Mouse (Mus musculus) brain, adult 2 months (tissue): ENCODE data around the gene Igdcc3.

Source experiments
- DNase-seq: peaks from one replicate; pipeline ENCODE4 v3.0.0; 2011; ENCODE audit warnings: low read depth, low spot score

Igdcc3 gene

DNA sequence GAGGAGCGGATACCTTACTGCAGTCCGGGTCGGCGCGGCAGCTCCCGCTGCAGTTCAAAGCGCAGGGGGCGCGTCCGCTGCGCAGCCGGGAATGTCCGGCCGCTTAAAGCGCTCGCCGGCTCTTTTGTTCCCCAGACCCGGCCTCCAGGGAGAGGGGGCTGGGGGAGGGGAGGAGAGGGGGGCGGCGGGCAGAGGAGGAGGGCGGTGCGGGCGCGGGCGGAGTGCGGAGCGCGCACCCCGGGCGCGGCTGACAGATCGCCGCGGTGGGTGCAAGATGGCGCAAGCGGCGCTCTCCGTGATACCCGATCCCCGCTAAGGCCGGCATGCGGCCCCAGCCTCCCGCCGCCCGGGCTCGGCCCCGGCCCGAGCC is at the start of gene Igdcc3:
Igdcc3 (plus strand) TSS at position 254 of the 370 bp plus-strand sequence.
- peak; percentile 41 for DNase-seq

DNA sequence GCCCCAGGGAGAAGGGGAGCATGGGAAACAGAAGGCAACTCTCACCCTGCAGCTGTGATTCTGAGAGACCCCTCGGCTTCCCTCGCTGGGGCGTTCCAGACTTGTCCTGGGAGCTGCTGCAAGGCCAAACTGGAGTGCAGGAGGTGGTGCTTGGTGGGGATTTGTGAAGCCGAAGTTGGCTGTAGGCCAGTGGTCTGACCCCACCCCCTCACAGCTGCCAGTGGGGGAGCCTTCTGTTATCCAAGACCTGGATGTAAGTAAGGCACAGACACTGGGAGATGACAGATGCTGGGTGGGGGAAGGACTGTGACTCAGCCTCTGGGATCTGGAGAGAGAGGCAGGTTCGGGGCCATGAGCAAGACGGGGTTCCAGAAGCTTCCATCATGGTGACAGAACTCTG is 46.8 kb upstream of the Igdcc3 start:
- DNase-seq, result peak; percentile 60

DNA sequence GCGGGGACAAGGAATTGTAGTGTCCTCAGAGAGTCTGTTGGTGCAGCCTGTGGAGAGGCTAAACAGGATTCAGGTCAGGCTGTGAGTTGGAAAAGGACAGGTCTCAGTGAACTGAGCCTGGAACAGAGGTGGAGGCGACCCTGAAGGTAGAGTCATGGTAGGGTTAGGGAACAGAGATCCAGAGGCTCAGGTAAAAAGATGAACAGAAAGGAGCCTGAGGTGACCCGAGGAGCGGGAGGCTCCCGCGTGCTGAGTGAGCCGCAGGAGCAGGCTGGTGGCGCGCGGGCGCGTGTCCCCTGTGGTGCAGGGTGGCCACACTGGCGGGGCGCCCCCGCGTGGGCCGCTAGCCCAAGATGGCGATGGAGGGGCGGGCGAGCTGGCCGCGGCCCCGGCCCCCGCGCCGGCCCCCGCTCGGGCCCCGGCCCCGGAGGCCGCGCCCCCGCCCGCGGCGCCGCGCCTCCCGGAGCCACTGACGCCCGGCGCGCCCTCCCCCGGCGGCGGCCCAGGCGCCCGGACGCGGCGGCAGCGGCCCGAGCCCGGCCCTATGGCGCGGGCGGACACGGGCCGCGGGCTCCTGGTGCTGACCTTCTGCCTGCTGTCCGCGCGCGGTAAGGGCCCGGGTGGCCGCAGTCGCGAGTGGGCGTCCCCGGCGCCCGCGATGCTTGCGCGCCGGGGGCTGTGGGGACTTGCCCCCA is 39.9 kb upstream of the Igdcc3 start, which contains the start of gene Igdcc4:
Igdcc4 (plus strand) TSS at position 496 of the 695 bp plus-strand sequence.
- DNase-seq, result peak; percentile 27

DNA sequence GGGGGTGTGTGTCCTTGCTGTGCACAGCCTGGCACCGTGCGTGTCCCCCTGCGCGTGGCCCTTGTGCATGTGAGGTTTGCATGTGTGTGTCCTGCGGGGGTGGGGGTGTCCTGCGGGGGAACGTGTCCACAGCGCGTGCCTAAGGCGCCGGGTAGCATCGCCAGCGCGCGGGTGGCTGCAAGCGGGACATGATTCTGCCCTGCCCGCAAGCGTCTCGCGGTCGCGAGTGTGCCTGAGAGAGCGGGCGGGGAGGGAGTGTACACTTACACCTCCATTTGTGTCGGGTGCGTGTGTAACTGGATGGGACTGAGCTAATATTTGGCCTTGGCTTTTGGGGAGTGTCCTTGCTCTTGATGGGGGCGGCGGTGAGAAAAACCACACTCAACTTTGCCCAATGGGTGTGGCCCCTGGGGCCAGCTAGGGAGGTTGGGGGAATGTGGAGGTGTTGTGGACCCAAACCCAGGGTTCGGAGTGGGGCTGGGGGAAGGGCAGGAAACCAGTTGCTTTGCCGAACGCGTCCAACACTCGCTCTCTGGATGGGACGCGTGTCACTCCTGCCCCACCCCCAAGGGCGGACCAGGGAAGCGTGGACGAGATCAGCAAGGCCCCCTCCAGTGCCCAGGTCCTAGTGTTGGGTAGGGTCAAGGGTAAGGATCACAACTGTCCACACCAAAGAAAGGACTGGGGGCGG is 39.2 kb upstream of the Igdcc3 start:
- peak; percentile 39 for DNase-seq

DNA sequence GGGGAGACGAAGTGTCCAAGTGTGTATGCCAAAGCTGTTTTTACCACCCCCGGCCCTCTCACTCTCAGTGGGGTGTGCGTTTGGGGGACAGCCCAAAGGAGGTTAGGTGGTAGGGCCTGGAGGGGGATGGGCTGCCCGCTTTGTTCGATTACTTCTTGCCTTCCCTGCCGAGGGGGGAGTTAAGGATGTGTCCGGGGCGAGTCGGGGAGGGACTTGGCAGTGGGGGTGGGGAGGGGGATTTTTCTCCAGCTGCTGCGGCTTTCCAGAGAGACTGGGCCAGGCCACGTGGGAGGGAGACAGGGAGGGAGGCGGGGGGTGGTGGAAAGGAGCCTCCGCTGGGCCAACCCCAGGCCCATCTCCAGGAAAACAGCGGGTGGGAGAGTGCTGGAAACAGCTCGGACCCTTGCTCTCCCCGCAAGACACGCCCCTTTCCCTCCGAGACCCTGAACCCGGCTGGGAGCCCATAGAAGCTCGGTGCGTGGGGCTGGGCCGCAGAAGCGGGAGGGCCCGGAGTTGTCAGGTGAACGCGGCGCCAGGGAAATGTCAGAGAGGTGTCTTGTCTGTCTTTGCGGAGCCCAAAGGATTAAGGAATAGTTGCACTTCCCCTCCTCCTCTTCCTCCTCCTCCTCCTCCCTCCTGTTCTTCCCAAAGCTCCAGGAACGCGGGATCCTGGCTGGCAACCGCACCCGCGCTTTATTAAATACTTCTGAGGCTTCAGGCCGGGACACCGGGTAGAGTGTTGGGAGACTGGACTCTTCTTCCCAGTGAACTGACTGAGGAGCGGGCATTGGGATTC is 38.4 kb upstream of the Igdcc3 start:
- peak; percentile 37 for DNase-seq

DNA sequence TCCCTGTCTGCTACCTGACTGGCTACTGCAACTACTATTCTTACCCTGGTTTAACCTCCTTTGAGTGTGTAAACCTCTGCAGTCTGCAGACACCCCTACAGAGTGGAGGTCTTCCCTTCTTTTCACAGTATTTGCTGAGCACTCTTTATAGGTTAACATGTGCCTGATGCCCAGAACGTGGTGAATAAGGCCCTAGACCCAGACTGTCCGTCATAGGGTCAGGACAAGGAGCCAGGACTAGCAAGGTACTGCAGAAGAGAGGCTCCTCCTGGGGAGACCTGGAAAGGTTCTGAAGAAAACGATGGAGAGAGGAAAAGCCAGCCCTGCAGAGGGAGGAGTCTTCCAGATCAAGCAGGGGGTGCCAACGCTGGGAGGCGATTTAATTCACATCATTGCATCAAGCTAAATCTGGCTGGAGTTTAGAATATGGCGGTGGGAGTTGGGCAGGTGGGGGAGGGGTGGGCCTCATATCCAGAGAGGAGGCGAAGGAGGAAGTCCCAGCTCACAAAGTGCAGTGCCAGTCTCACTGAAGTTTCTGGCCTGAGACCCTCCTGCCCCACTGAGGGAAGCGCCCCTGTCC is 37.7 kb upstream of the Igdcc3 start:
- DNase-seq, result peak; percentile 32

DNA sequence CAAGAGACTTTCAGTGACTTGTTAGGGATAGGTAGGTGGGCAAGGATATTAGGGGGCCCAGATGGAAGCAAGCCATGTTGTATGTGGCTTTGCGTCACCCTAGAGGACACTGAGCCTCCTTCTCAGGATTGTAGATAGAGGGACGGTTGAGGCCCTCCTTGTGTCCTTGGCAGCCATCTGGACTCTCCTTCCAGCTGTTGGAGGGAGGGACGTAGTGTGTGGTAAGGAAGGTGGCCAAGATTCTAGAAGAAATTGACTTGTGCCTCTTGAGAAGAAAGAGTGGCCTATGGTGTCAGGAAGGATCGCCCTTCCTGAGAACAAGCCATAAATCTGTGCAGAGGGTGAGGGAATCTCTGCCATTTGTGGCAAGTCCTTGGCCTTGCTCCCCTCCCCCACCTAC is 34.2 kb upstream of the Igdcc3 start:
- no peak for DNase-seq

DNA sequence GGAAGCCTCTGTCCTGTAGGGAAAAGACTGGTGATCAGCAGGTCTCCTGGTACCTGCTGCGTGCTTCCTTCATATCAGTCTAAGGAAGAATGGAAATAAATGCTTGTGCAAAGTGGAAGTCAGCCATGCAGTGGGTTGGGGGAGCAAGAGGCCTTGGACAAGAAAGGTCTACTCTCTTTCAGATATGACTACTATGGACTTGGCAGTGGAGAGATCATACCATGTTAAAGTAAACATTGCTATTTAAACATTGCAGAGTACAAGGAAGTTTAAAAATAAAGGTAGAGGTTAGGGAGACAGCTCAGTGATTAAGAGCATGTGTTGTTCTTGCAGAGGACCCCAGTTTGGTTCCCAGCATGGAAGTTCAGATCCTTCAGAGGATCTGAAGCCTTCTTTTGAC is 33.1 kb upstream of the Igdcc3 start:
- DNase-seq, result no peak

DNA sequence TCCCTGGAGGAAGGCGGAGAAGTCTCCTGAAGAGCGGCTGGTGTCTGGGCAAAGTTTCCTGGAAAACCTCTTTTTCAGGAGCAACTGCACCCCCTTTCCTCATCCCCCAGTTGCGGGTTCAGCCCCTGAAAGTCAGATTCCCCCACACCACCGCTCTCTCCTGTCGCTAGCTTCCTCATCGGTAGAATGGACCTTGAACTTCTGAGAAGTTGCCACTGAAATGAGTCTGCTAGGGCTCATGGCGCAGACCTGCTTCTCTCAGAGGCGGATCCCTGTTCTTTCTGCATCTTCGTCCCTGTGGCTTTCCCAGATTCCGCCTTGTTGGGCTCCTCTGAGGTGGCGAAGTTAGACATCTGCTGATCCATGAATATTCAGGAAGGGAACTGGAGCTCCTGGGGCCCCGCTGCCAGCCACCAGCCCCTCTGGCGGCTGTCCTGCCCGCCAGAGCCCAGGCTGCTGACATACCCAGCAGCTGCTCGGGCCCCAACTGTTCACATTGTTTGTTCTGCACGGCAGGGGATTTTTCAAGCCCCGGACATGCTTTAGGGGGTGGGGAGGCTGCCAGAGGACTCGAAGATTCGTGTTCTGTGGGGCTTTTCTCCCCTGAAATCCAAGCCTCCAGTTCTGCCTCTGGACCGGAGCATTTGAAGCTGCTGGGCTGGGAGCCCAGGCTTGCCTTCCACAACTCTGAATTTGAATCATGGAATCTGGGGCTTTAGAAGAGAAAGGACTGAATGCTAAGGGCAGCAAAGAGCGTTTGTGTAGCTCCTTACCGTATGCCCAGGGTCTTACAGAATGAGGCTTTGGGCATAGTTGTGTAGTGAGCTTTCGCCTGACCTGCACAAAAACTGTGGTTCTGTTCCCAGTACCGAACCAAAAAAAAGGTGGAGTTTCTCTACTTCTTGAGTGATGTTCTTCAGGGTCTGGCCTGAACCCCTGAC is 31.6 kb upstream of the Igdcc3 start:
- DNase-seq, result peak; percentile 68

DNA sequence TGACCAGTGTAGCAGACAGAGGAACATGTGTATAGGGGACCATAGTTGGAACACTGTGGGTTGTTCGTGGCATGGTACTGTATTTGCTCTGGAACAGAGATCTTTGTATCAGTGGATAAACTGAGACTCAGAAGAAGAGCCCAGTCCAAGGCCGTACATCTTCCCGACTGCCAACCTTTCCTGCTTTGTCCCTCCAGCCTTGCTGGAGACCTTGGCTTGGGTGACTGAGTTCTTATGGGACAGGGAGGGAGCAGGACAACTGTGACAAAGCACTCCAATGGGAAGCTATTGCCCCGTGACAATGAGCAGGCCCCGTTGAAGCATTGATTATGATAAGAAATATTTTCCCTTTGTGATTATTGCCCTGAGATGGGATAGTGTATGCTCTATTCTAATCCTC is 29.3 kb upstream of the Igdcc3 start:
- no peak for DNase-seq

DNA sequence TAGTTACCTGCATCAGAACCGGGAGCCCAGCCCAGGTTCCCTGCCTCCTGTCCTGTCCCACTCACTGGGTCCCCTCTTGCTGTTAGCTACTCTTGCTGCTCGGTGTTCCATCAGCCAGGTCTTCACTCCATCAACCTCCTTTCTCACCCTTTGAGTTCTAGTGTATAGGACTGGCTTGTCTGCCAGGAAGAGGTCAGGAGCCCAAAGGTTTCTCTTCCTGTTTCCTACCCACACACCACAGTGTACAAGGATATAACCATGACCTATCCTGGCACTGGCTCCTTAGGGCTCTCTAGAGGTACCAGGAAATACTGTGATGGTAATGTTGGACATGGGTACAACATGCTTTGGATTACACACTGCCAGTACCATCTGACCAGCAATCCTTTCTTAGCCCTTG is 27.3 kb upstream of the Igdcc3 start:
- no peak for DNase-seq

DNA sequence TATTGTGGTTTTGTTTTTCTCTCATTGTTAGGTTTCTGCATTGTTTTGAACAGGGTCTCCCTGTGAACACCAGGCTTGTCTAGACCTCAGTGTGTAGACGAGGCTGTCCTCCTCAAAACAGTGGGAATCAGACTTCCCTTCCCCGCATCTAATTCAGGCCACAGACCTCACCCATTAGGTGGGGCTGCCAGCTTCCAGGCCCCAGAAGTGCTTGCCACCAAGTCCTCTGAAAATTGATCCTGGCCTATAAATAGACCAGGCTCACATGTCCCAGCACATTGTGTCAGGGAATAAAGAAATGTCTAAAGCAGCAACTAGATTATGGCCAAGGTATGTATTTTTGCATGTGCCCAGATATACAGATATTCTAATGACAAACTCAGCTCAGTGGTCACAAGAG is 25.1 kb upstream of the Igdcc3 start:
- DNase-seq, result no peak

DNA sequence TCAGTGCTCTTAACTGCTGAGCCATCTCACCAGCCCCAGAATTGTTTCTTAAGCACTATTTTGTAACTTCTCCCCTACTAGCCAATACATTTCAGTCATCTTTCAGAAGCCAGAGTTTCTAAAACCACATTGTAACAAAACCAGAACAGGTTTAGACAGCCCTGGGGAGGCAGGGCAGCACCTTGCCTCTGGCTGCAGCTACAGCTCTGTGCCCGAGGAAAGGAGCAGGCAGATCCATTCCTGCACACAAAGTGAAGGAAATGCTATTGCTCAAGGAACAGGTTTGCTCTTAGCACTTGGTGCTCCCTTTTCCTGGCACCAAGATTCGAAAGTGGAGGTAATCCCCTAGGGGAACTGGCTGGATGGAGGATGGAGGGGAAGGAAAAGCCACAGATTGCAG is 23.5 kb upstream of the Igdcc3 start:
- DNase-seq, result no peak

DNA sequence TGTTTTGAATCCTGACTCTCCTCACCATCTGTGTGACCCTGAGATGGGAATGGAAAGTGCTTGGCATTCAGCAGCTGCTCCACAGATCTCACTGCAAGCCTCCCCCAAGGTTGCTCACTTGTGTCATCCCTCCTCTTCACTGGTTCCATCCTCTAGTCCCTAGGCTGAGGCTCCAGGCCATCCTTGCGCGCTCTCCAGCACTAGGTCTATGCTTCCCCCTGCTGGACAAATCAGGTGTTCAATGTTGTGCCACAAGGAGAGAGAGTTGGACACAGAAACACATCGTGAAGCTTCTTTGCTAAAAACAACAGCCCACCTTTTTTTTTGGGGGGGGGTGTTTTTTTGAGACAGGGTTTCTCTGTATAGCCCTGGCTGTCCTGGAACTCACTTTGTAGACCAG is 20.1 kb upstream of the Igdcc3 start:
- peak; percentile 83 for DNase-seq

DNA sequence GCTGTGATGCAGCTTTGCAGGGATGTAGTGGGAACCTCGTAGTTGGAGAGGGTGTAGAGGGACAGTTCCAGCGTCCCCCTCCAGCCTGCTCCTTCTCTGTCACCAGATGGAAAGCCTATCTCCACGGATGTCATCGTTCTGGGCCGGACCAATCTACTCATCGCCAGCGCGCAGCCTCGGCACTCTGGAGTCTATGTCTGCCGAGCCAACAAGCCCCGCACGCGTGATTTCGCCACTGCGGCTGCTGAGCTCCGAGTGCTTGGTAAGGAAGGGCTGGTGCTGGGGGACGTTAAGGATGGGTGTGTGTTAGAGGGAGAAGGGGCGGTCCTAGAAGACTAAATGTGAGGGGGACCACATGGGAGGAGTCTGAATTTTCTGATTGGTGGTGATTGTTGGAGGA is 18.4 kb upstream of the Igdcc3 start:
- DNase-seq, result peak; percentile 81

DNA sequence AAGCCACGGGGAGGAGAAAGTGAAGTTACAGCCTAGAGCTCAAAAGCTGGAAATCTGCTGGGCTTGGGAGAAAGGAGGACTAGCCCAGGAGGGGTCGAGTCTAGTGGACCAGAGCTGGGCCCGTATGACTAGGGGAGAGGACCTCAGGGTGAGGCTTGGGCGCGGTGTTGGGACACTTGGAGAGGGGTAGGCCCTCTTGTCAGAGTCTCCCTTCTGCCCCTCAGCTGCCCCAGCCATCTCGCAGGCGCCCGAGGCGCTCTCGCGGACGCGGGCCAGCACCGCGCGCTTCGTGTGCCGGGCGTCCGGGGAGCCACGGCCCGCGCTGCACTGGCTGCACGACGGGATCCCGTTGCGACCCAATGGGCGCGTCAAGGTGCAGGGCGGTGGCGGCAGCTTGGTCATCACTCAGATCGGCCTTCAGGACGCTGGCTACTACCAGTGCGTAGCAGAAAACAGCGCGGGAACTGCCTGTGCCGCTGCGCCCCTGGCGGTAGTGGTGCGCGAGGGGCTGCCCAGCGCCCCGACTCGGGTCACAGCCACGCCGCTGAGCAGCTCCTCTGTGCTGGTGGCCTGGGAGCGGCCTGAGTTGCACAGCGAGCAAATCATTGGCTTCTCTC is 17.3 kb upstream of the Igdcc3 start:
- no peak for DNase-seq

DNA sequence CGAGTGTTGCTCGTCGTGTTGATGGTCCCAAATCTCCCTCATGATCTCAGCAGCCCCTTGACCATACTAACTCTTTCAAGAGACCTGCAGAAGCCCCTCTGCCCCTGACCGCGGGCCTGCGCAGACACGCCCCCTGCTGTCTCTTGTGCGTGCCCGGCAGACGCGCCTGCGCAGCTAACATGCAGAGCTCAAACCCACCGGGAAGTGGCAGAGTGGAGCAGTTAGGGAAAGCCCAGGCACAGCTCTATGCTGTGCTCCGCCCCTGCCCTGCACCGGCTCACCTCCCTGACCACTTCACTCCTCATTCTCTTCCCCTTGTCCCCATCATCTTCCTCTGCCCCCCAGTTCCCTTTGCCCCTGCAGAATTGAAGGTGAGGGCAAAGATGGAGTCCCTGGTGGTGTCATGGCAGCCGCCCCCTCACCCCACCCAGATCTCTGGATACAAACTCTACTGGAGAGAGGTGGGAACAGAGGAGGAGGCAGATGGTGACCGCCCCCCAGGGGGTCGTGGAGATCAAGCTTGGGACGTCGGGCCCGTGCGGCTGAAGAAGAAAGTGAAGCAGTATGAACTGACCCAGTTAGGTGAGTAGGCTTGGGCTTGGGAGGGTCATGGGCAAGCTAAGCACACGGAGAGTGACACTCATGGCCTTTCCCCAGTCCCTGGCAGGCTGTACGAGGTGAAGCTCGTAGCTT is 12.7 kb upstream of the Igdcc3 start:
- DNase-seq, result peak; percentile 34

DNA sequence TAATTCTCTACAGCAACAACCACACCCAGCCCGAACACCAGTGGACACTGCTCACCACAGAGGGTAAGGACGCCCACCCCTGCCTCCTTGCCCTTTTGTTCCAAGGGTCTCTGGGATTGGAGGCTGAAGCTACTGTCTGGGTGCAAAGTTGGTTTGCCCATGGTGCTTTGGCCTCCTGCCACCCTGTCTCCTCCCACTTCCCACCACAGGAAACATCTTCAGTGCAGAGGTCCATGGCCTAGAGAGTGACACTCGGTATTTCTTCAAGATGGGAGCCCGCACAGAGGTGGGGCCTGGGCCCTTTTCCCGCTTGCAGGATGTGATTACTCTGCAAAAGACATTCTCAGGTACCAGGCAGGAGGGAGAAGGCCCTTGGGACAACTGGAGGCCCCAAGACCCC is 9.3 kb upstream of the Igdcc3 start:
- DNase-seq, result no peak

DNA sequence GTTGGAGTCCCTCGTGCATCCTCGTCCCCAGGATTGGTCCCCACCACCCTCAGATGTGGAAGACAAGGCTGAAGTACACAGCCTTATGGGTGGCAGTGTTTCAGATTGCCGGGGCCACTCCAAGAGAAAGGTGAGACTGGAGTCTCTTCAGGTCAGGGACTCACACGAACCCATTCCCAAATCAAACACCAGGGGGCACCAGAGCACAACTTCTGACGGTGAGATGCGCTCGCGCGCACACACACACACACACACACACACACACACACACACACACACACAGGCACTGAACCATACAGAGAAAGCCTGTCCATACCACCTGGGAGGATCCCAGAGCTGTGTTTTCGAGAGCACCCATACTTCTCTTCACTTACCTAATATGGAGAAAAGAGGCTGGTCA is 7.2 kb upstream of the Igdcc3 start:
- peak; percentile 92 for DNase-seq

DNA sequence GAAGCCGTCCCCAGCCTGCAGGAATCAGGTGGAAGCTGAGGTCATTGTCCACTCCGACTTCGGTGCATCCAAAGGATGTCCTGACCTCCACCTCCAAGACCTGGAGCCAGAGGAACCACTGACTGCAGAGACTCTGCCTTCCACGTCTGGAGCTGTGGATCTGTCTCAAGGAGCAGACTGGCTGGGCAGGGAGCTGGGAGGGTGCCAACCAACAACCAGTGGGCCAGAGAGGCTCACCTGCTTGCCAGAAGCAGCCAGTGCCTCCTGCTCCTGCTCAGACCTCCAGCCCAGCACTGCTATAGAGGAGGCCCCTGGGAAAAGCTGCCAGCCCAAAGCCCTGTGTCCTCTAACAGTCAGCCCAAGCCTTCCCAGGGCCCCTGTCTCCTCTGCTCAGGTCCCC is 5.9 kb upstream of the Igdcc3 start:
- no peak for DNase-seq
